Mouse (Mus musculus) G1E (cell line): ENCODE measurements around the gene Sdc1.

Experiments used
- CTCF ChIP-seq: IDR thresholded peaks from 2 replicates; pipeline ENCODE4 v1.5.1; 2012; ENCODE audit warnings: low read depth, low read length, inconsistent platforms, mixed read lengths
- GATA2 ChIP-seq: IDR thresholded peaks from 2 replicates; pipeline ENCODE4 v1.6.1; 2012; ENCODE audit warnings: low read depth, low read length, inconsistent platforms, borderline replicate concordance

DNA sequence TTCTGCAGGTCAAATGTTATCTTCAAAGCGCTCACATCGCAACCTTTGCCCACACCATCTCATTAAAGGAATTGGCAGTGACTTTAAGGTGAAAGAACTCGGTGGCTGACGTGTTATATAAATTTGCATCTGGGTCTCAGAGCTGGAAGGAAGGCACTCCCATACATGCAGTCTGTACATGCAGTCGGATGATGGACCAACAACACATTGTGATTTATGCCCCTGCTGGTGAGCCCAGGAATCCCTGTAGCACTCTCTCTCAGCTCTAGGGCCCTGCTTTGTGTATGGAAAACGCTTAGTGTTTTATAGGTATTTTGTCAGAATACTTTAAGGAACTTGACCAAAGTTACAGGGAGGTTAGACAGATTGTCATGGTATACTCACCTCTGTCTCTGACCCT, 10.6 kb upstream of the Sdc1 start:
- TF ChIP-seq CTCF: no peak
- TF ChIP-seq GATA2: no peak
